Mouse (Mus musculus) spleen, adult 2 months (tissue): ENCODE data around the gene Rnf19b. TPM values are rescaled to one million over a fixed set of nuclear protein-coding genes. Genes with fewer than 3 reads are reported as not detected.

Experiments
- DNase-seq, 2 experiments: peaks; one replicate each; pipeline versions ENCODE4 v3.0.0 to v3.0.0-alpha.2; 2012 to 2021; ENCODE audit warnings: low spot score in 2 of 2, low read depth in 1 of 2
- H3K27ac ChIP-seq: fragments of 200-500 bp; 2 replicates; pipeline ENCODE4 v1.5.1; 2012; ENCODE audit warnings: low read length, inconsistent platforms; ENCODE audit not compliant: insufficient read depth
- H3K27me3 ChIP-seq: fragments of 200-500 bp; 2 replicates; pipeline ENCODE4 v1.6.1; 2012; ENCODE audit warnings: mild to moderate bottlenecking, moderate library complexity, low read length, inconsistent platforms; ENCODE audit not compliant: control insufficient read depth, insufficient read depth
- H3K36me3 ChIP-seq: fragments of 200-500 bp; 2 replicates; pipeline ENCODE4 v1.6.1; 2012; ENCODE audit warnings: mild to moderate bottlenecking, low read length, inconsistent platforms; ENCODE audit not compliant: control insufficient read depth, insufficient read depth
- H3K4me1 ChIP-seq: fragments of 200-500 bp; 2 replicates; pipeline ENCODE4 v1.6.1; 2011; ENCODE audit warnings: inconsistent platforms; ENCODE audit not compliant: control insufficient read depth, insufficient read depth, insufficient read length
- H3K4me3 ChIP-seq: fragments of 200-500 bp; 2 replicates; pipeline ENCODE4 v1.5.1; 2011; ENCODE audit warnings: mild to moderate bottlenecking, inconsistent platforms; ENCODE audit not compliant: insufficient read depth, insufficient read length; ENCODE audit errors: extremely low read depth
- CTCF ChIP-seq: fragments of 200-500 bp; IDR thresholded peaks from 2 replicates; pipeline ENCODE4 v1.5.1; 2011; ENCODE audit warnings: mild to moderate bottlenecking, inconsistent platforms; ENCODE audit not compliant: insufficient read depth, insufficient read length, insufficient replicate concordance; ENCODE audit errors: extremely low read depth
- POLR2A ChIP-seq: fragments of 200-500 bp; IDR thresholded peaks from 2 replicates; pipeline ENCODE4 v1.6.1; 2011; ENCODE audit warnings: low read depth, low read length, inconsistent platforms
- WGBS: fragments of 180-500 bp; shearing (Covaris S2); methylation state at CpG from one replicate; pipeline ENCODE4 v1.1.7; 2018; 5-methylcytosine and 5-hydroxymethylcytosine counted together
- polyA plus RNA-seq: library from polyadenylated mRNA; depleted of rRNA; stranded (reverse); fragments of >200 nt; gene quantifications from 2 replicates; pipeline ENCODE4 v1.2.3, GENCODE M21; 2012

Gene Rnf19b
- polyA plus RNA-seq, 1 experiment: 109 TPM

DNA sequence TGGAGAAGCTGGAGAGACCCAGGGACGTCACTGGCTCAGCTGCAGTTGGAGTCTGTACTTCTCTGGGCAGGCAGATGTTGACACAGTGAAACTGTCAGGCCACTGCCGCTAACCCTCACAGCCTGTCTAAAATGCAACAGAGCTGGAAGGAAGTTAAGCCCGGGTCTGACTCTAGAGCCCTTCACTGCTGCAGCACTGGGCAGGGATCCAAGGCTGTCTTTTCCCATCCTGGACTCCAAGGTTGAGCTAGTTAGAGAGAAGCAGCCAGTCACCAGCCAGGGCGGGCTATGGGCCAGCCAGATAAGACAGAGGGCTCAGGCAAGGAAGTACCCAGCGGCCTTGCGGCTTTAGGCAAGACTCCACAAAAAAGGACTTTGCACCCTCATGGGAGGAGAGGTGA is 33.3 kb upstream of the Rnf19b start:
- H3K4me3 ChIP-seq: no peak overlapping the region
- WGBS: 40% methylated on average over 6 of the region's 6 CpGs
- H3K27ac ChIP-seq: peak overlapping the region; percentile 11; the same call in 1 of the 2 replicates
- H3K4me1 ChIP-seq: peaks cover 8% of the 10 kb centered on the region; the same call in 1 of the 2 replicates
- TF ChIP-seq CTCF (no peak), POLR2A (no peak)
- no peak for DNase-seq
- H3K27me3 ChIP-seq: no peaks in the 10 kb centered on the region
- no peaks in the 10 kb centered on the region for H3K36me3 ChIP-seq

DNA sequence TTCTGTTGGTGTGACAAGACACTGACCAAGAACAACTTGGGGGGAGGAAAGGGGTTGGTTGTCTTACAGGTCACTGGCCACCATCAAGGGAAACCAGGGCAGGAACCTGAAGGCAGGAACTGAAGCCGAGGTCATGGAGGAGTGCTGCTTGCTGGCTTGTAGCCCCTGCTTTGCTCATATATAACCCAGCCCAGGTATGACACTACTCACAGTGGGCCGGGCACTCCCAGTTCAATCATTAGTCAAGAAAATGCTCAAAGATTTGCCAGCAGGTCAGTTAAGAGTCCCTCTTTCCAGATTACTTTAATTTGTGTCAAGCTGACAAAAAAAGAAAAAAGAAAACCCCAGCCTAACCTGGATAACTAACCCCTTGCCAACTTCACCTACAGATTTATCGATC is 32.4 kb upstream of the Rnf19b start:
- WGBS: 95% methylated on average over 3 of the region's 3 CpGs
- no peak overlapping the region for H3K27ac ChIP-seq
- H3K27me3 ChIP-seq: no peaks in the 10 kb centered on the region
- H3K36me3 ChIP-seq: no peaks in the 10 kb centered on the region
- H3K4me1 ChIP-seq: peaks cover 4% of the 10 kb centered on the region
- TF ChIP-seq POLR2A (no peak), CTCF (no peak)
- no peak overlapping the region for H3K4me3 ChIP-seq
- no peak for DNase-seq

DNA sequence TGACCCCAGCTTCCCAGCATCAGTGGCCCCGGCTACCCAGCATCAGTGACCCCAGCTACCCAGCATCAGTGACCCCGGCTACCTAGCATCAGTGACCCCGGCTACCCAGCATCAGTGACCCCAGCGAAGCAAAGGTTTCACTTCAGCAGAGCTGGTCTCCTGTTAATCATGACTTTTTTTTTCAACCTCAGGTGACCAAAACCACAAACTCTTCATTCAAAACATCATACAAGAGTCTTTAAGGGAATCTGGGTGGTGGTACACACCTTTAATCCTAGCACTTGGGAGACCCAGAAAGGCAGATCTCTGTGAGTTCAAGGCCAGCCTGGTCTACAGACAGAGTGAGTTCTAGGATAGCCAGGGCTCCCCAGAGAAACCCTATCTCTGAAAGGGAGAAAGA is 27.3 kb upstream of the Rnf19b start:
- WGBS: 64% methylated on average over 4 of the region's 4 CpGs
- H3K4me1 ChIP-seq: peaks cover 30% of the 10 kb centered on the region
- H3K27me3 ChIP-seq: no peaks in the 10 kb centered on the region
- no peaks in the 10 kb centered on the region for H3K36me3 ChIP-seq
- no peak for DNase-seq
- H3K4me3 ChIP-seq: no peak overlapping the region
- TF ChIP-seq CTCF (no peak), POLR2A (no peak)
- H3K27ac ChIP-seq: 0 out of 2 replicates have a peak overlapping the region, but pooled peaks have one; percentile 13

DNA sequence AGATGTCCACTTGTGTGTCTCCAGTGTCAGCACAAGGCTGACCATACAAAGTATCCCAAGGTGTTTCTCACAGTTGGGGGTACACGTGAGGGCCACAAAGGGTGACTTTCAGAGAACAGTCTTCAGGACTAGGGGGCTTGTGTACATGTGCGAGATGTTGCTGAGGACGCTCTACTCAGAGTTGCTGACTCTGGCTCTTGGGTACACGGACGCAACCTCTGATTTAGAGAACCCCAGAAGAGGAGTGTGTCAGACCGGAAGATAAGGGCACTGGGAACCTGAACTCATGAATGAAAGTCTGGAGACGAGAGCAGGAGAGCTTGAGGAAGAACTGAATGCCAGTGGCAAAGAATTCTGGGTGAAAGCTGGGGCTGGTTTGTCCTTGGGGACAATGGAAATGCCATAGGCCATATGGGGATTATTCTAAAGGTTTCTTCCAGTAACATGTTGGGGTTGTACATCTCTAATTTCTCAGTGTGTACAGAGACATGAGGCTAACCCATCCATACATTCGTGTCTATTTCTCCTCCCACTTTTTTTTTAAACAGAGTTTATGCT is 26.6 kb upstream of the Rnf19b start:
- Histone ChIP-seq H3K27ac (peak overlapping the region; percentile 98), H3K4me1 (peaks cover 35% of the 10 kb centered on the region), H3K4me3 (no peak overlapping the region), H3K36me3 (no peaks in the 10 kb centered on the region), H3K27me3 (no peaks in the 10 kb centered on the region)
- DNase-seq: no peak
- no peak for TF ChIP-seq CTCF
- no peak for TF ChIP-seq POLR2A
- 70% methylated on average over 8 of the region's 8 CpGs for WGBS

DNA sequence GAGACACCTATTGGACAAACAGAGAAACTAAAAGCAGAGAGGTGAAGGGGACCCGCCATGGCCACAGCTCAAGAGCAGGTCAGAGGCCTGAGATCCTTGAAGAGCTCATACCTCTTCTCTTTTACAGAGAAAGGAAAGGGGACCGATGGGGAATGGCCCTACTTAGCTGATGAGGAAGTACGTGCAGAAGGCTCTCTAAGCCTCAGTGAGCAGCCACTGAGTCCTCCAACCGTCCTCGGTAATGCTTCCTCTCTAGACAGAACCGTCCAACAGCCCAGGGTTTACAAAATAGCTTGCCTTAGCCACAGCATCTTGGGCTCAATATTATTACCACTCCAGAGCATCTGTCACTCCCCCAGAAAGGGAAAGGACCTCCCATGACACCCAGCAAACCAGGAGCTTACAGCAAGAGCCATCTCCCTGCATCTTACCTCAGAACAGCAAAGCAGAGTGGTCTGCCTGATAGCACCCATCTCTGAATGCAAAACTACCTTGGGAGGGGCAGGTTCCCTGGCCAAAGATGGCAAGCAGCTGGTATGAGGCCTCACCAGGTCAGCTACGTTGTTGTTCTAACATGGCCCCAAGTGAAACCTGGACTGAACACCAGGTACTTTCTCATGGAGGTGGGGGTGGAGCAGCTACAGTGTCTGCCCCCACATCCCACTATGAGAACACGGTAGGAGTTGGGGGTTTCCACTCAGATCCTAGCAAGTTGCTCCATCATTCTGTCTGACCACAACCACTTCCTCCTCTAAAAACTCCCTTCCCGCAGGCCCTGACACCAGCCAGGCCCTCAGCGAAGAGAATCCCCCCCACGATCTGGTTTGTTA is 25.7 kb upstream of the Rnf19b start:
- 5% methylated on average over 11 of the region's 11 CpGs for WGBS
- H3K4me3 ChIP-seq: peak overlapping the region; percentile 30; the same call in 1 of the 2 replicates
- DNase-seq: peak; percentile 71 to 79
- H3K36me3 ChIP-seq: no peaks in the 10 kb centered on the region
- H3K27ac ChIP-seq: peak overlapping the region; percentile 98
- H3K27me3 ChIP-seq: no peaks in the 10 kb centered on the region
- TF ChIP-seq CTCF (no peak), POLR2A (peak; percentile 2; the same call in 1 of the 2 replicates)
- peaks cover 40% of the 10 kb centered on the region for H3K4me1 ChIP-seq

DNA sequence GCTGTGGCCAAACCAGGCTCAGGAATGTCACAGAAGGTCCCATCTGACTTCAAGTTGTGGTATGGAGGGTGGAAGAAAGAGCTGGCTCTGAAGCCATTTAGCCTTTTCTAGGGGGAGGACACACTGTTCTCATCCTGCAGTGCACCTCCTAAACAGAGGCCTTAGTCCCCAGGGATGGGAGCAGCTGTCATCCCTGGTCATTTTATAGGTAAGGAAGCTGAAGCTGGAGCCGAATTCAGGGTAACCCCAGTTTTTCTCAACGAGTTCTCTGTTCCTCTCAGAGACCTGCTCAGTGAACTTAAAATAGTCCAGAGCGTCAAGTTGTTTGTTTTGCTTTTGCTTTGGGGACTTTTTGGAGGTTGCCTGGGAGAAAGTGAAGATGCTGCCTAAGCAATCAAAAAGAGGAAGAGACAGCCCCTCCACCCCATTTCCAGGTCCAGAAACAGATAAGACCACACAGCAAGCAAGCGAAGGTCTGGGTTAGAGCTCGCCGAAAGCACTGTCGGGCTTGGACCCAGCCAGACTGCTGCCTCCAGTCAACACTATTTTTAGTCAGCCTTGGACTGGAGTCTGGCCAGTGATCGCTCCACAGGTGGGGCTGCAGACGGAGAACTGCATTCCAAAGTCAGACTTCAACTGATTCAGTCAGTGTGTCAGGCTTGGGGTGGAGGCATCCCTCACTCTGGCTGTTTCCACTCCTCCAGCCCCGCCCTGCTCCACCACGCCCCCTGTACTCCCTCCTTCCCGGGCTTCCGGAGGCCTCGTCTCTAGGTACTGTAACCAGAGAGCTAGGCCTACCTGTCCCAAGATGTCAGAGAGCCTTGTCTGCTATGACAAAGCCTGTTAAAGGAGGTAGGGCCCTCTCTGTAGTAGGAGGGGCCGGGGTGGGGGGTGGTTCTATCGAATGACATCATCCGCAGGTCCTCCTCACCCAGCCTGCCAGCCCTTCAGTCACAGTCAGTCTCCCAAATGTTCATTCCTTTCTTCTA is 24.8 kb upstream of the Rnf19b start:
- Histone ChIP-seq H3K36me3 (no peaks in the 10 kb centered on the region), H3K4me1 (peaks cover 40% of the 10 kb centered on the region), H3K4me3 (peak overlapping the region; percentile 30; the same call in 1 of the 2 replicates), H3K27me3 (no peaks in the 10 kb centered on the region), H3K27ac (peak overlapping the region; percentile 98)
- WGBS: 7% methylated on average over 17 of the region's 17 CpGs
- DNase-seq: peak; percentile 61 to 86
- TF ChIP-seq POLR2A (no peak), CTCF (no peak)
